Mouse (Mus musculus): ENCODE data around the gene Gcnt3.

DNA sequence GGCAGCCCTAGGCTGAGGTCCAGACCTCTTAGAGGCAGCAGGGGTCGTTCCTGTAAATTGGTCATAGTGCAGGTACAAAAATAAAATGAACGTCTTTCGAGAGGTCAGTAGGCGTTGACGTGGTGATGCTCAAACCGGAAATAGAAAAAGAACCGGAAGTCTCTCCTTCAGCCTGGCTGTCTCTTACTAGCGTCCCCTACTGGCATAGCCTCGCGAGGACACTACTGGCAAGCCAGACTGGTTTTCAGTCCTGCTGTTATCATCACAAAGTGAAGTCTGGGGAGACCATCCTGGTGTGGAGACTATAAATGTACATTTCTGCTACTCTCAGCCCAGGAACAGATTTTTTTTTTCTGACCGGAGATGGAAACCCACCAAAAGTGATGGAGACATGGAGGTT lies 2.7 kb upstream of the Gcnt3 start:
- no peak for TF ChIP-seq HCFC1 (IDR thresholded peaks at IDR 0.05; ENCODE audit: borderline replicate concordance, insufficient read depth, low read length)
- TF ChIP-seq MAFK (IDR thresholded peaks at IDR 0.05; ENCODE audit: insufficient read depth, low read depth, low read length) = no peak
- no peak for TF ChIP-seq ZC3H11A (IDR thresholded peaks at IDR 0.05; ENCODE audit: borderline replicate concordance, low read depth, low read length)
- no peak for TF ChIP-seq CHD2 (IDR thresholded peaks at IDR 0.05; ENCODE audit: low read depth, low read length)
- no peak for TF ChIP-seq ZNF384 (IDR thresholded peaks at IDR 0.05; ENCODE audit: low read depth, low read length)
